Mouse (Mus musculus): ENCODE data around the gene Fli1.

Fli1 gene

GRCm38 (mm10) chr9:32405191-32405925 is 137.3 kb downstream of the Fli1 start:
- peak; percentile 68 for DNase-seq

GRCm38 (mm10) chr9:32400662-32401161 is 141.9 kb downstream of the Fli1 start:
- DNase-seq: no peak

GRCm38 (mm10) chr9:32400212-32400611 is 142.4 kb downstream of the Fli1 start:
- no peak for DNase-seq

- DNase-seq: no peak
Observed at GRCm38 (mm10) chr9:32394761-32395161, 147.9 kb downstream of the Fli1 start.

GRCm38 (mm10) chr9:32392716-32393115 is 149.9 kb downstream of the Fli1 start:
- no peak for DNase-seq

- no peak for DNase-seq
Observed at GRCm38 (mm10) chr9:32391701-32392100, 151.0 kb downstream of the Fli1 start.

- no peak for DNase-seq
Observed at GRCm38 (mm10) chr9:32391092-32391491, 151.6 kb downstream of the Fli1 start.

GRCm38 (mm10) chr9:32388120-32388519 is 154.5 kb downstream of the Fli1 start:
- DNase-seq: peak; percentile 59

- DNase-seq: no peak
Observed at GRCm38 (mm10) chr9:32384906-32385305, 157.8 kb downstream of the Fli1 start.

GRCm38 (mm10) chr9:32376863-32377590 is 165.6 kb downstream of the Fli1 start:
- DNase-seq: no peak

GRCm38 (mm10) chr9:32376031-32376430 is 166.6 kb downstream of the Fli1 start:
- no peak for DNase-seq

- DNase-seq: no peak
Observed at GRCm38 (mm10) chr9:32373656-32374055, 169.0 kb downstream of the Fli1 start.

All from thymus, postnatal 14 days (tissue).